Mouse (Mus musculus) splenic B cell, adult 2 months (primary cell): Measurements from ENCODE around the gene Mapkapk2.

ENCODE experiments used
- DNase-seq: peaks from one replicate; pipeline ENCODE4 v3.0.0-alpha.2; 2011; ENCODE audit warnings: low read depth, low spot score
- H3K27me3 ChIP-seq: 2 replicates; pipeline ENCODE4 v1.6.1; 2012; ENCODE audit warnings: mild to moderate bottlenecking, low read length, moderate library complexity, mixed read lengths; ENCODE audit not compliant: control insufficient read depth, poor library complexity, insufficient read depth, severe bottlenecking
- H3K36me3 ChIP-seq: 2 replicates; pipeline ENCODE4 v1.6.1; 2012; ENCODE audit warnings: mild to moderate bottlenecking, low read length, moderate library complexity, mixed read lengths; ENCODE audit not compliant: control insufficient read depth, poor library complexity, insufficient read depth, severe bottlenecking

The Mapkapk2 gene

DNA sequence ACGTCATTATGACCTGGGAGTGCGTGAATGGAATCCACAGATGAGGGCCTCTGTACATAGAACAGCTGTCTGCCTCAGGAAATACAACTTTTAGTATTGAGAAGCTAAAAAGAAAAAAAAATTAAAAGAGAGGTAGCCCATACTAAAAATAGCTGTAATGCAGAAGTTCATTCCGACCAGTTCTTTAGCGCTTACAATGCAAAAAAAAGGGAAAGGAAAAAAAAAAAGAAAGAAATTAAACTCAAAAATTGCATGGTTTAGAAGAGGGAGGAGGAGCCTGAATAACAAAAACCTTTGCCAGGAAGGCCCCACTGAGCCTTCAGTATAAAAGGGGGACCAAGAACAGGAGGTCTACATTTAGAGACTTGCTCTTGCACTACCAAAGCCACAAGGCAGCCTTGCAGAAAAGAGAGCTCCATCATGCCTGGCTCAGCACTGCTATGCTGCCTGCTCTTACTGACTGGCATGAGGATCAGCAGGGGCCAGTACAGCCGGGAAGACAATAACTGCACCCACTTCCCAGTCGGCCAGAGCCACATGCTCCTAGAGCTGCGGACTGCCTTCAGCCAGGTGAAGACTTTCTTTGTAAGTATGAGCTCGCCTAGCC lies 78.0 kb downstream of the Mapkapk2 start, which contains the start of gene Il10:
Gene Il10 (plus strand): TSS at position 354 of the 607 bp plus-strand sequence.
- Histone ChIP-seq H3K36me3 (no peaks in the 10 kb centered on the region), H3K27me3 (no peaks in the 10 kb centered on the region)
- peak; percentile 11 for DNase-seq

GRCm38 (mm10) chr1:131015879-131016278 lies 81.7 kb downstream of the Mapkapk2 start:
- DNase-seq = no peak

GRCm38 (mm10) chr1:131015281-131015680 lies 82.3 kb downstream of the Mapkapk2 start:
- Histone ChIP-seq H3K36me3 (no peaks in the 10 kb centered on the region), H3K27me3 (no peaks in the 10 kb centered on the region)
- DNase-seq = no peak

More at GRCm38 (mm10) chr1:131015879-131016278, 81.7 kb downstream of the Mapkapk2 start:
- no peaks in the 10 kb centered on the region for H3K27me3 ChIP-seq
- H3K36me3 ChIP-seq = no peaks in the 10 kb centered on the region

DNA sequence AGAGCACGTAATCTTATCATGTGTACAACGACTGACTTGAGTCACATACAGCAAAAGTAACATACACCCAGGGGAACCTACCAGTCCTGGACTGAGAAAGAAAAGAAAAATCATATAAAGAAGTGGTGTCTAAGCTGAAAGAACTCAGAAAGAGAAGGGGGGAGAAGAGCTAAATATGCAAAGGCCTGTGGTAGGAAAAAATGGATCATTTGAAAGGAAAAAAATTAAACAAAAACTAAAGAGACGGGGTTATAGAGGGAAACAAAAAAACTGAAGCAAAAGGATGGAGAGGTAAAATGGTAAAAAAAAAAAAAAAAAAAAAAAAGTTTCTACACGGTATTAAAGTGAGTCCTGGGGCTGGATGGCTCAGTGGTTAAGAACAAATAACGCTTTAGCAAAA lies 83.7 kb downstream of the Mapkapk2 start:
- Histone ChIP-seq H3K27me3 (no peaks in the 10 kb centered on the region), H3K36me3 (no peaks in the 10 kb centered on the region)
- no peak for DNase-seq

- Histone ChIP-seq H3K36me3 (no peaks in the 10 kb centered on the region), H3K27me3 (no peaks in the 10 kb centered on the region)
- no peak for DNase-seq
Measured at GRCm38 (mm10) chr1:131012494-131012893, 85.1 kb downstream of the Mapkapk2 start.

DNA sequence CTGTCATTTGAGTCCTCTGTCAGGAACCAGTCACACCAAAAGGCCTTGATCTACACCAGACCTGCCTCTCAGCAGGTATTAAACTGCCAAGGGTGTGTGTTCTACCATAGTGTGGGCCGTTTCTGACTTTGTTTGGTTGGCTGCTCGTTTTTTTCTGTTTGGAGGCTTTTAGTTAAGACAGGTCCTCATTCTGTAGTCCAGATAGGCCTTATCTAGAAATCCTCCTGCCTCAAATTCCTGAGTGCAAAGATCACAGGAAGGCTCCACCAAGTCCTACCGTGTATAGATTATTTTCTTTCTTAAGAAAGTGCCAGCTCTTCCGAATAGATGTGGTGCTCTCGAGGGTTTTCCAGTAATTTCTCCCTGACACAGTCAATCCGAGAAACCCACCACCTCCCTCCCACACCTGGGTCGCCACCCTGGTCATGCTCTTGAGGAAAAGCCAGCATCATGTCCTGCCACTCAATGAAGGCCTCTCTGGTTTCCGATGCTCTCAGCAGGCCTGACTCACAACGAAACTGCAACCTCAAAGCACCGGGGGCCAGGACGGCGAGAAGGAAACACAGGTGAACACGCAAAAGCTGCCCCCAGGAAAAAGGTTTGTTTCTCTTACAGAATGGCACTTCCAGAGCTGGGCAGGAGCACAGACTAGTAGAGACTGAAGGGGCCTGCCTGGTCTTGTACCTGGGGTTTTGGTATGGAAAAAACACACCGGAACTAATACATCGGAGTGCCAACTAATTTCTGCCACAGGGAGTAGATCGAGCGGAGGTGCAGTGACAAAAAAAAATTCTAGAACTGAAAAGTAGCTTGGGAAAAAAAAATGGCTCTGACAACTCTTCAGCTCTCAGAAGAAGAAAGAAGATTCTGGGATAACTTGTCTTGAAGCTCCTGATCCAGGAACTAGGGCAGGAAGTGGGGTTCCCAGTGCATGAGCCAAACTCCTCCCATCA lies 87.1 kb downstream of the Mapkapk2 start:
- peak; percentile 30 for DNase-seq
- no peaks in the 10 kb centered on the region for H3K36me3 ChIP-seq
- no peaks in the 10 kb centered on the region for H3K27me3 ChIP-seq

DNA sequence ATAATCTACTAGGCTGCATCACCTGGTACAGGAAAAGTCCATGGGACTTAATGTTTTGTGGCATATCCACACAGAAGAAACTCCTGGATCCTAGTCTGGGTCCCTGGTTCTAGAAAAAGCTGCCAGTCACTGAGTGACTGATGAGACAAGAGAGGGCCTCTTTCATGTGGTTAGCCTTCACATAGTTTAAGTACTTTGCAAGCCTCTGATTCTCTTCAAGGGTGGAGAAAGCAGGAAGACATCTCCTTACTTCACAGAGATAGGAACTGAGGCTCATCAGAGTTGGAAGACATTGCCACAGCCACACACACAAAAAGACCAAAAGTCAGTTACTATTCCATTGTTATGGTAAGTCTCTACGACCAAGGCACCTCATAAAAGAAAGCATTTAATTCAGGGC lies 91.6 kb downstream of the Mapkapk2 start:
- no peaks in the 10 kb centered on the region for H3K36me3 ChIP-seq
- H3K27me3 ChIP-seq = no peaks in the 10 kb centered on the region
- DNase-seq = no peak
